Mouse (Mus musculus): ENCODE results near the gene Srsf2.
A peak's percentile ranks its signal among the peaks of the same experiment; 100 is the strongest.

GRCm38 (mm10) chr11:116843261-116844233, 9.3 kb downstream of the Srsf2 start, which contains the start of the genes Mettl23 and Jmjd6:
- TF ChIP-seq CTCF (IDR thresholded peaks at IDR 0.05; ENCODE audit: extremely low read depth, insufficient read depth, low read length) (no peak), POLR2A (IDR thresholded peaks at IDR 0.05; ENCODE audit: extremely low read depth, insufficient read depth, low read length) (peak; percentile 18; the same call in 1 of the 2 replicates)

All from cortical plate, adult 2 months (tissue).